Mouse (Mus musculus): ENCODE results near the gene Ccr7. TPM values are rescaled to one million over a fixed set of nuclear protein-coding genes. Genes with fewer than 3 reads are reported as not detected.

The Ccr7 gene
- total RNA-seq, 1 experiment, result 1.4 TPM

DNA sequence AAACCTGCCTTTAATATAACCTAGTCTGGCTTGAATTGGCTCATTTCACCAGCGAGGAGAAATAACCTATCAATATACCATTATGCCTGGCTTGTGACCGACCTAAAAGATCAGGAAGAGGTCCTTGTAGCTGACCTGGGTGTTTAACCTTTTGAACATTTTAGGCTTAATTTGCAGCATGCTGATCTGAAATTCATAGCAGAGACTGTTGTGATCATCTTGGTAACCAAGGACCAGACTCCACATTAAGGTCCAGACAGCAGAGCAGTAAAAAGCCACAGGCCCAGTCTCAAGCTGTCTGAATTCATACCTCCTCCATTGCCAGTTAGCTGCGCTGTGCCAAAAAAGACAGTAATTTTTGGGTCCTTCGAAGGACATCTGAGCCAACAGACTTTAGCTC is 59.1 kb downstream of the Ccr7 start:
- in situ Hi-C loops (cut with MboI; ENCODE audit: low sequenced_read_pairs in 2 of 2, unreplicated experiment in 2 of 2), result no loop called here
- Histone ChIP-seq H3K4me3 (ENCODE audit: insufficient read depth in 1 of 2, low read depth in 1 of 2, low read length in 2 of 2, poor library complexity in 1 of 2, severe bottlenecking in 1 of 2) (no peak overlapping the region), H3K27ac (ENCODE audit: insufficient read depth, low read depth, low read length, poor library complexity, severe bottlenecking) (no peak overlapping the region), H3K9ac (ENCODE audit: insufficient read depth, low read depth, low read length, poor library complexity, severe bottlenecking) (no peak overlapping the region), H3K4me1 (ENCODE audit: control insufficient read depth in 2 of 2, insufficient read depth in 2 of 2, low read length in 2 of 2, poor library complexity in 1 of 2) (peaks cover 0 to 3% of the 10 kb centered on the region in 2 experiments; a peak in 1 of 4 replicates), H3K9me3 (ENCODE audit: control insufficient read depth, insufficient read depth, low read depth, low read length) (no peaks in the 10 kb centered on the region), H3K36me3 (ENCODE audit: control insufficient read depth, insufficient read depth, low read length, poor library complexity, severe bottlenecking) (no peaks in the 10 kb centered on the region)
- TF ChIP-seq MAFK (IDR thresholded peaks at IDR 0.05; ENCODE audit: insufficient read depth, low read depth, low read length) (no peak), ZNF384 (IDR thresholded peaks at IDR 0.05; ENCODE audit: low read depth, low read length) (no peak), ZC3H11A (IDR thresholded peaks at IDR 0.05; ENCODE audit: borderline replicate concordance, low read depth, low read length) (no peak), HCFC1 (IDR thresholded peaks at IDR 0.05; ENCODE audit: borderline replicate concordance, insufficient read depth, low read length) (no peak), CHD2 (IDR thresholded peaks at IDR 0.05; ENCODE audit: low read depth, low read length) (no peak)
- DNase-seq (ENCODE audit: low read depth, low spot score), result no peak

DNA sequence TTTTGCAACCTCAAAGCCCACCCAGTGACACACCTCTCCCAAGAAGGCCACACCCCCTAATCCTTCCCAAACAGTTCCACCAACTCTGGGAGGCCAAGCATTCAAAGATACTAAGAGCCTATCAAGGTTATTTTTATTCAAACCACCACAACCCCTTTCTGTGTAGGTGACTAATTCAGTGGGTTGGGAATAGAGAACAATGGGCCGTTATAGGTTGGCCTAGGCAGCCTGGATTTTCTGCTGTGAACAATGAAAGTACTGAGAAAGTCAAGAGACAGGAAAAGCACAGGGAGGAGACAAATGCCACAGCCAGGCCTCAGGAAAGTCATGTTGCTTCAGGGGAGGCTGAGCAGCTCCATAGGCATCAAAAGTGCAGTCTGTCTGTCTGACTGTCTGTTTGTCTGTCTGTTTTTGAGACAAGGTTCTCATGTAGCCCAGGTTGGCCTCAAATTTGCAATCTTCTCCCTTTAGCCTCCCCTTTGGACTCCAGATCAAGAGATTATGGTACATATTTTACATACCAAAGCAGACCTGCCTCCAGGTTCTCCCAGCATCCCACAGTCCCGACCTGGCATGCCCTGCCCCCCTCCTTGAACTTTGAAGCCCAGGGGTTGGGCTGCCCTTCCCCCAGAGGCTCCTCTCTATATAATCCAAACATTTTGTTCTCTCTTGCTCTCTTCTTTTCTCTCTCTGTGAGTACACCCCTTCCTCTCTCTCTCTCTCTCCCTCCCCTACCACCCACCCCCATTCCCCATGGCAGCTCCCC is 59.8 kb downstream of the Ccr7 start:
- H3K4me3 ChIP-seq (ENCODE audit: insufficient read depth in 1 of 2, low read depth in 1 of 2, low read length in 2 of 2, poor library complexity in 1 of 2, severe bottlenecking in 1 of 2), result no peak overlapping the region
- DNase-seq (ENCODE audit: low read depth, low spot score), result no peak
- no peak overlapping the region for H3K9ac ChIP-seq (ENCODE audit: insufficient read depth, low read depth, low read length, poor library complexity, severe bottlenecking)
- in situ Hi-C loops (cut with MboI; ENCODE audit: low sequenced_read_pairs in 2 of 2, unreplicated experiment in 2 of 2), result no loop called here
- peak overlapping the region; percentile 24; the same call in 1 of the 2 replicates for H3K27ac ChIP-seq (ENCODE audit: insufficient read depth, low read depth, low read length, poor library complexity, severe bottlenecking)
- no peak for TF ChIP-seq MAFK (IDR thresholded peaks at IDR 0.05; ENCODE audit: insufficient read depth, low read depth, low read length)
- H3K9me3 ChIP-seq (ENCODE audit: control insufficient read depth, insufficient read depth, low read depth, low read length), result no peaks in the 10 kb centered on the region
- H3K36me3 ChIP-seq (ENCODE audit: control insufficient read depth, insufficient read depth, low read length, poor library complexity, severe bottlenecking), result no peaks in the 10 kb centered on the region
- 0 out of 4 replicates have a peak, but pooled peaks cover 0 to 2% of the 10 kb centered on the region in 2 experiments for H3K4me1 ChIP-seq (ENCODE audit: control insufficient read depth in 2 of 2, insufficient read depth in 2 of 2, low read length in 2 of 2, poor library complexity in 1 of 2)

Other genes starting within 250 kb of the Ccr7 start
- 32.7 and 51.3 TPM in 2 replicates for gene Cdc6, start 247.3 kb downstream of the Ccr7 start, total RNA-seq (2012; rRNA removed)
- 25.8 and 30.1 TPM in 2 replicates for gene Rara, start 227.3 kb downstream of the Ccr7 start, total RNA-seq (2012; rRNA removed)
- gene Gjd3, start 172.1 kb downstream of the Ccr7 start, total RNA-seq (2012; rRNA removed), result 0.27 and 1.7 TPM in 2 replicates
- gene Top2a, start 130.9 kb downstream of the Ccr7 start, total RNA-seq (2012; rRNA removed), result 353 and 381 TPM in 2 replicates
- 31.5 and 38.8 TPM in 2 replicates for gene Igfbp4, start 113.8 kb downstream of the Ccr7 start, total RNA-seq (2012; rRNA removed)
- gene Tns4, start 65.8 kb downstream of the Ccr7 start, total RNA-seq (2012; rRNA removed), result 1.1 and 1.2 TPM in 2 replicates
- 85.4 and 130 TPM in 2 replicates for gene Smarce1, start 75.9 kb upstream of the Ccr7 start, total RNA-seq (2012; rRNA removed)
- 0.11 and 0.22 TPM in 2 replicates for gene Krt222, start 89.0 kb upstream of the Ccr7 start, total RNA-seq (2012; rRNA removed)
- not detected in 2 replicates for gene Krt24, start 130.2 kb upstream of the Ccr7 start, total RNA-seq (2012; rRNA removed)
- gene Krt25, start 167.9 kb upstream of the Ccr7 start, total RNA-seq (2012; rRNA removed), result not detected in 2 replicates
- gene Krt26, start 182.9 kb upstream of the Ccr7 start, total RNA-seq (2012; rRNA removed), result not detected in 2 replicates
- 0.13 TPM in 1 of 2 replicates, not detected in the other for gene Krt27, start 196.0 kb upstream of the Ccr7 start, total RNA-seq (2012; rRNA removed)
- gene Krt28, start 219.8 kb upstream of the Ccr7 start, total RNA-seq (2012; rRNA removed), result 0.18 and 0.32 TPM in 2 replicates
- 0.53 and 2.8 TPM in 2 replicates for gene Krt10, start 234.3 kb upstream of the Ccr7 start, total RNA-seq (2012; rRNA removed)